Mouse (Mus musculus) mouse embryonic stem cell (cell line): ENCODE measurements around the gene Trpm7.
"Not testable (repeated sequence)": the region's sequence is repeated elsewhere in the genome, so short reads cannot be mapped to it uniquely, and the experiment has no call there.

ENCODE experiments used
- in situ Hi-C, 2 experiments: fragments of 300-500 bp; cut with MboI; formaldehyde crosslinking; loops; 1 replicate in 1 of 2; 3 replicates in 1 of 2; pipeline ENCODE4 v1.14.3; 2019 to 2020; ENCODE audit warnings: low sequenced_read_pairs in 2 of 2, low pct_unique_long_range_greater_than_20kb in 1 of 2, mixed read lengths in 1 of 2; ENCODE audit not compliant: unreplicated experiment in 1 of 2

Trpm7 gene

DNA sequence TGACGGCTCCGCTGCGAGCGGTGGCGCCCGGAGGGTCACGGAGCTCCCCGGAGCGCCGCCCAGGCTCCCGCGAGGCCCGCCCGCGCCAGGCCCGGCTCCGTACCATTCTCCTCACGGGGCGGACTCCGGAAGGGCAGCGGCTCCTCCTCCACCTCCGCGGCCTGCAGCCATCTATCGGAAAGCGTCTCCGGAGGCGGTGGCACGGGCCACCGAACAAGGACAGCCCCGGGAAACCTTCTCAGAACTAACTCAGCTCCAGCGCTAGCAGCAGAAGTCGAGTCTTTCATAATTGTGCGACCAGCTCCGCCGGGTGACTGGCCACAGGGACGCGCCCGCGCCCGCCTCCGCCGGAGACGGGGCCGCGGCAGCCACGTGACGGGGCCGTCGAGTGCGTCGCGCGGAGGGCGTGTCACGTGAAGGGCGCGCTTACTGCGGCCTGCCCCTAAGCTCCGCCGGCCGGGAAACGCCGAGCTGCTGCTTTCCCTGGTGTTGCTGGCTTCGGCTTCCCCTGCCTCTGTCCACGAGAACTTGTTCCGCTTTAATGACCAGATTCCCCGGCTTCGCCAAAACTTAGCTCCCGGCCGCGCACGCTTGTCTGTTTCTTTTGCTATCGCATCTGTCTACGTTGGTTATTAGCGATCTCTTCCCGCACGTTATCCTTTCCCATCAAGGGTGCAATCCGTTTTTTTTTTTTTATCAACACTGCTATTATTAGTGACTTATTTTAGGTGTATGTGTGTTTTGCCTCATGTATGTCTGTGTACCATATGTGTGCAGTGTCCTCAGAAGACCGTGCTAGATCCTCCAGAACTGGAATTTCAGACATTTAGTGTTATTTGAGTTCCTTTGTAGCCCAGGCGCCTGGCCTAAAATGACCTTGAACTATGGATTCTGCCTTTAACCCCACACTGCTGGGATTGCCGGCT is at the start of gene Trpm7:
Gene Trpm7, minus strand, starts transcription at position 360 of the 926 bp plus-strand sequence.
- in situ Hi-C loops = no loop called here

DNA sequence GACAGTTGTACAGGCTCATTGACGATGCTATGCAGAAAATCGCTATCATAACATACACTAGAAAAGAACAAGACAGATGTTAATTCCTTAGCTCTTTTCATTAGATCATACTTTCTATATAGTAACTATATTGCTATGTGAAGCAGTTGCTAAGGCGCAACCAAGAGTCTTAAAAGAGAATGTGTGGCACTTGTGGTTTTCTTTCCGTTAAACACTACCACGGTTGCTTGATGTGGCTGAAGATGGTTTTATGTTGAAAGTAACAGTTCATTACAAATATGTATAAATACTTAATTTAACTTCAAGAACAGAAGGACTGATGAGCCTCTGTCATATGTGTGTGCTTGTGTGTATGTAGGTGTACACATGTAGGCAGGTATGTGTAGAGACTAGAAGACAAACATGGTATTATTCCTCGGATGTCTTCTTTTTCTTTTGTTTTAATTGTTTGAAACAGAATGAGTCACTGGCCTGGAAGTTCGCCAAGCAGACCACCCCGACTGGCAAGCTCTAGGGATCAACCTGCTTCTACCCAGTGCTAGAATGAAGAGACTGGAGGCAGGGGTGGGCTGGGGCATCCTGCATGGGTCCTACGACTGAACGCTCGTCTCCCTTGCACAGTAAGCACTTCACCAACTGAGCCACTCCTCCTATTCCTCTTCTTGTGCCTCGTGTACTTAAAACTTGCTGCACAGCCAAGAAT is 44.5 kb upstream of the Trpm7 start:
- in situ Hi-C loops = no loop called here

DNA sequence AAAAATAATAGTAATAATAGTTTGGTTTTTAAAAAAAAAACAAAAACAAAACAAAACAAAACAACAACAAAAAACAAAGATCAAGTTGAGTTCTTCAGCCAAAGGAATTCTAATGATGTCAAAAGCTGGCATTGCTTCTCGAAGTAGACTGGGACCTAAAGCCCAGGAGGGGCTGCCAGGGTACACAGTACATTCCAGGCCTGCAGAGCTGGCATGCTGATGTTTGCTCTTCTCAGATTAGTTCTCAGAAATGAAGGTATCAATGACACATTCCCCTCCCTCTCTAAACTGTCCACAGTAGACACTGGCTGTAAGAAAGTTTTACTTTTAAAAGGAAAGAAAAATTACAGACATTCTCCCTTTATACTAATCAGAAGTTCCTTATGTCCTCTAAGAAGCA is 40.2 kb upstream of the Trpm7 start:
- in situ Hi-C loops = no loop called here

DNA sequence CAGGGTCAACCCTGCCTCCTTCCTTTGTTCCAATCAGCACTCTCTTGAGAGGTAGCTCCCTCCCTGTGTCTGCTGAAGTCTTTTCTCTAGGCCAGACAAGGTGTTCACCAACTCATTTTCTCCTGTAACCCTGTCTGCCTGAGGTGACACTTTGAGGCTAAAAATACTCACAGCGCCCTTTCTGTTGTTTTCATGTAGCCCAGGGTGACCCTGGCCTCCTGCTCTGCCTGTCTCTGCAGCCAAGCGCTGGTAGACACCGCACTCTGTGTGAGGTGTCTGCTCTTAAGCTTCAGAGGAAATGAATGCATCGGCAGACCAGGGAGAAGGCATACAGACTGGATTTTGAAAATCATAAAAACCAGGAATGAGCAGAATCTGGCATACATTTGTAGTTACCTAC is 38.1 kb upstream of the Trpm7 start:
- in situ Hi-C loops = no loop called here

DNA sequence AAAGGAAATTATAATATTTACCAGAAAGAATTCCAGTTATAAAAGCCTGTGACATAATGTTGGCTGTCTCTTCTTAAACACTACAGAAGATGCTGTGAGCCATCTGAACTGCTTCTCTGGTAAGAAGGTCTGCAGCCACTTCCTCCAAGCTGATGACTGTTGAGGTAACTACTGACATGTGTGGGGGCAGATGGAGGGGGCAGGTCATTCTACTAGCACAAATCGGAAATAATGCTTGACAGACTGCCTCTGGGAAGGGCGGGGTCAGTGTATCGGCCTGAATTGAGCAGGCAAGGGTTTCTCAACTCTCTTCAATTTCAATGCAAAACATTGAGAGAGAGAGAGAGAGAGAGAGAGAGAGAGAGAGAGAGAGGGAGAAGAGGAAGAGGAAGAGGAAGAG is 28.1 kb upstream of the Trpm7 start:
- in situ Hi-C loops = no loop called here

DNA sequence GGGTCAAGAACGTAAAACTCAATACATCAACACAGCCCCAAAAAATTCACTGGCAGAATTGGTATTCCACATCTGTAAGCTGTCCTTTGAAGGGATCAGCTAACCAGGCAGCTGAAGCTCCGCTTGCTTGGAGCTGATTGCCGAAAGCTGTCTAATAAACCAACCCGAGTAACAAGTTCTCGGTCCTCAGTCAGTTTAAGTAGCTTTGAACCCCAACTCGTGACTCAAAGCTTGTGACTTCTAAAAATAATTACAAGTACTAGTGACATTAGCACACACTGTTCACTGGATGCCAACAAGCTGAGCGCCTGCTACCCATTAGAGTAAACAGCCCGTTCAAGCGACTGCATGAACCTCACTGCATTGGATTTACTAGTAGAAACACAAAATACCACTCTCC is 21.5 kb upstream of the Trpm7 start:
- in situ Hi-C loops = no loop called here

DNA sequence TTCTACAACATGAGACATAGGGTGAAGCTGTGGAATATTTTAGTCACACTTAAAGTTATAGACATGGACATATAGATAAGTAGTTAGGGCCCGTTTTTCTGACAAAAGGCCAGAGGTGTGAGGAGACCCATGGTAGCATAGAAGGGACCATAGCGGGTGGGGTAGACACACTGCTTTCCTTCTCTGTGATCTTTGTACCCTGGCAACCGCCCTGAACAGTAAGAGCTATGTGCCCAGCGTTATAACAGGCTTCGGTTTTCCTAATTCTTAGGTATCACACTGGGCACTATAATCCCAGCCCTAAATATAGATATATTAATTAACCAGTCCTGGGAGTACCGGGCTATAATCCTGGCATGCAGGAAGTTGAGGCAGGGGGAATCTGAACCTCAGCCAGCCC is 20.9 kb upstream of the Trpm7 start:
- in situ Hi-C loops = no loop called here

DNA sequence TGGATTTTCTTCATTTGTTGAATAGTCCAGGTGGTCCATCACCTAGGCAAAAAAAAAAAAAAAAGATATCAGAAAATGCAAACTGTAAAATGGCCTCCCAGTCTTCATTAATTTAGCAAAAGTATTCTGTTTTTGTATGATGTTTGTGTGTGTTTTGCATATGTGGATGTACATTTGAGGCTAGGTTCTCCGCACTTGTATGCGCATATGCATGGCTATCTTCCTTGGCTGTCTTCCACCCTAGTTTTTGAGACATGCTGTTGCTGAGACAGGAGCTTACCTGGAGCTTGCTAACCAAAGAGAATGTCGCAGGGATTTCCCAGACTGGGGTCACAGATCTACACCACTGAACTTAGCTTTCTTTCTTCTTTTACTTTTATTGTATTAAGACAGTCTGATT is 18.2 kb upstream of the Trpm7 start:
- in situ Hi-C loops = no loop called here

DNA sequence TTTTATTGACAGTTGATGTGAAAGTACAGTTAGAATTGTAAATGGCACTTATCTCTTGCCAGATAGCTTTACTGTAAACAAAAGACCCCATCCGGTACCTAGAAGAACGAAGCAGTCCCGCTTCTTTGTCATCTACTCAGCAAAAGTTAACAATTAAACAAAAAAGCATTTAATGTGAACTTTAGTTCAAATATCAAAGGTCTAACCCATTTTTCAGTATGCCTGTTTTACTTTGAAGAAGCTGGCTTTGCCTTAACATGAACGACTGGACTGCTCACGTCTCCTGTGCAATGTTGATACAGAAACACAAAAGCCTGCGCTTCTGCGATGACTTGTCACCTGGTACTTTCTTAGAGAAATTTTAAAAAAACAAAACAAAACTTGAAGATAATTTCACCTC is 16.3 kb upstream of the Trpm7 start:
- in situ Hi-C loops = no loop called here

DNA sequence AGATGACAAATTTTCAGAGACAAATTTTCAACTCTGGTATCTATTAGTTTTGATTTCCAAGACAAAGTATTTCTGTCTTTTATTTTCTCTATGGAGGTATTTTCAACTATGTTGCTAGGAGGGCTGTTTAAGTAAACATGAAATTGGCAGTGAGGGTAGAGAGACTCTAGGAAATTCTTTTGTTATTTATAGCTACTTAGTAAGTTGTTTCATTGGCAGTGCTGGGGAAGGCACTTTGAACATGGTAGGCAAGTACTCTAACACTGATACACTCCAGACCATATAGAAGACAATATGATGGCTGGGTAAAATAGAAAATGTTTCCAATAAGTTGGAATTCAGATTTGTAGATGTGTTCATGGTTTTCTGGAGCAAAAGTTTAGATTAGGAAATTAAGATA is 15.7 kb upstream of the Trpm7 start:
- in situ Hi-C loops = no loop called here

DNA sequence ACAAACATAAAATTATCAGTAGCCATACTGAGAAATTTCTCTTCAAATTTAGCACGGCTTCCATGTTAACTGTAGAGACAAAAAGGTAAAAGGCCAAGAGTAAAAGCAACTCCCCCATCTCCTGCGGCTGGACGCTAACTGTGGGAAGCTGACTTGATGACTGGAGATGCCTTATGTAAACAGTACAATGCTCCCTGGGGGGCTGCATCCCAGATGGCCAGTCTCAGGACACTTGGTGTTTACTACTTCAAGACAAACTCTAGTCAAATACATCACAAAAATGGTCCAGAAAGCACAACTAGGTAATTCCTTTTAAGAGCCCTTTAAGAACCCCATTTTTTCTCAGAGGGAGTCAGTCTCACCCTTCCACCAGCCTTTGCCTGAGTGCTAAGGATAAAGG is 11.1 kb upstream of the Trpm7 start:
- in situ Hi-C loops = no loop called here

DNA sequence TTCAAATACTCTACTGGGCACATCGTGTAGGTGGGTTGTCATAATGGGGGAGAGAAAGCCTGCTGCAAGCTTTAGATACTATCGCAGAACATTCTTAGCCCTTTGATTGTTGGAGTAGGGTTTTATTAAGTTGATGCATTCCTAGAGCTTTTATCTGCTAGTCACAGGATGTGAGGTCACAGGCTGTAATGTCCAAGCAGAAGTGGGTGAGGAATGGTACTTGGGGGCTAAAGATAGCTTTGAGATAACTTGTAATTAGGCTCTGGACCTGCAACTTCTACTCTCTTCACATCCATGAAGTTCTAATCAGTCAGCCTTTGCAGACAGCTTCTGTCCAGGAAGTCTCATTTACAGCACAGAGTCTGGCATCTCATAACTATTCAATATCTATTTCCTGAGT is 9.8 kb upstream of the Trpm7 start:
- in situ Hi-C loops = no loop called here

DNA sequence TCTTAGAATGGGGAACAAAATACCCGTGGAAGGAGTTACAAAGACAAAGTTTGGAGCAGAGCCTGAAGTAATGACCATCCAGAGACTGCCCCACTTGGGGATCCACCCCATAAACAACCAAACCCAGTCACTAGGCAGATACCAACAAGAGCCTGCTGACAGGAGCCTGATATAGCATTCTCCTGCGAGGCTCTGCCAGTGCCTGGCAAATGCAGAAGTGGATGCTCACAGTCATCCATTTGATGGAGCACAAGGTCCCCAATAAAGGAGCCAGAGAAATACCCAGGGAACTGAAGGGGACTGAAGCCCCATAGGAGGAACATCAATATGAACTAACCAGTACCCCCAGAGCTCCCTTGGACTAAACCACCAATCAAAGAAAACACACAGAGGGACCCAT is 6.7 kb upstream of the Trpm7 start:
- in situ Hi-C loops = not testable (repeated sequence)

DNA sequence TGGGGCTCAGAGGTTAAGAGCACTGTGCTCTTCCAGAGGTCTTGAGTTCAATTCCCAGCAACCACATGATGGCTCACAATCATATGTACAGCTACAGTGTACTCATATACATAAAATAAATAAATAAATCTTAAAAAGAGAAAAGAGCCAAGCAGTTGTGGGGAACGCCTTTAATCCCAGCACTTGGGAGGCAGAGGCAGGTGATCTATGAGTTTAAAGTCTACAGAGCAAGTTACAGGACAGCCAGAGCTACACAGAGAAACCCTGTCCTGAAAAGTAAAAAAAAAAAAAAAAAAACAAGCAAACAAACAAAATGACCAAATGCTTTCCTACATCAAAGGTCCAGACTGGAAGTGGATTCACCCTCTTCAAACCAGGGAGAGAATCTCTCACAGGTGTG is 2.0 kb upstream of the Trpm7 start:
- in situ Hi-C loops = no loop called here

DNA sequence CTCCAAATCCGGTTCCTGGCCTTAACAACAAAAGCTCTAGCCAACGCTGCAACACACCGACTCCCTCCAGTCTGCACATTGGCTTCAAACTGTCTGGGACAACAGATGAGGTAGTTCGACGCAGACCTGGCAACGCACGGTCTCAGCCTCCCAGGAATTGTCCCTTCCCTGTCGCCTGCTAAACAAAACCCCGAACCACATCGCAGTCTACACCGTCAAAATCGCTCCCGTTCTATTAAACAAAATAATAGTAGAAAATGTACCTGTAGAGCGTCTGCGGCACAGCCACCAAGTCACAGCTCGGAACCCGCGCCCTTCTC is 554 bp downstream of the Trpm7 start:
- in situ Hi-C loops = no loop called here

DNA sequence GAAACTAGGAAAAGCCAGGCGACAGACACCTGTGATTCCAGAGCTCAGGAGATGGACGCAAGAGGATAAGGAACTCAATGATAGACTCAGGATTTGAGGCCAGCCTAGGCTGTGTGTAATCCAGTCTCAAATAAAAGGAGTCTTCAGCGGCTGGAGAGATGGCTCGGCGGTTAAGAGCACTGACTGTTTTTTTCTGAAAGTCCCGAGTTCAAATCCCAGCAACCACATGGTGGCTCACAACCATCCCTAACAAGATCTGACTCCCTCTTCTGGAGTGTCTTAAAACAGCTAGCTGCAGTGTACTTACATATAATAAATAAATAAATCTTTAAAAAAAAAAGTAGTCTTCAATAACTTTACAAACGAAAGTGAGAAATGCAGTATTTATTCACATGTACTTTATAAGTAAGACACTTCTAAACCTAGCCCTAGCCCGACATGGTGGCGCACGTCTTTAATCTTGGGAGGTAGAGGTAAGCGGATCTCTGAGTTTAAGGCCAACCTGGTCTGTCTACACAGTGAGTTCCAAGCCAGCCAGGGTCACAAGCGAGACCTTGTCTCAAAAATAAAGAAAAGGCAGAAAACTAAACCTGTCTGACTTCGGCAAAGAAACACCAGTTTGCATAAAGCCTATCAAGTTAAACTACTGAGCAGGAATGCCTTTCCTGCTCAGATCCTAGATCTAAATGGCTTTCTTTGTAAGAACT is 1.1 kb downstream of the Trpm7 start:
- in situ Hi-C loops = no loop called here

DNA sequence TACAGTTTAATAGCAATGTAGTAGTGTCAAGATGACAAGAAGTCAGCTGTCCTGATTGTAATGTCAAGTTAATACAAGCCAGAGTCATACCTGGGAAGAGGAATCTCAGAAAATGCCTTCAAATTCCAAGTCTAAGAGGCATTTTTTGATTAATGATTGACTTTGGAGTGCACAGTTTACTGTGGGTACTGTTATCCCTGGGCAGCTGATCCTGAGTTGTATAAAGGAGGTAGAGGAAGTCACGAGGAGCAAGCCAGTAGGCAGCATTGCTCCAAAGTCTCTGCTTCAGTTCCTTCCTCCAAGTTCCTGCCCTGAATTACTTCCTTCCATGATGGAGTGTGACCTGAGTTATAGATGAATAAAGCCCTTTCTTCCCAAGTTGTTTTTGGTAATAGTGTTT is 9.7 kb downstream of the Trpm7 start:
- in situ Hi-C loops = no loop called here

DNA sequence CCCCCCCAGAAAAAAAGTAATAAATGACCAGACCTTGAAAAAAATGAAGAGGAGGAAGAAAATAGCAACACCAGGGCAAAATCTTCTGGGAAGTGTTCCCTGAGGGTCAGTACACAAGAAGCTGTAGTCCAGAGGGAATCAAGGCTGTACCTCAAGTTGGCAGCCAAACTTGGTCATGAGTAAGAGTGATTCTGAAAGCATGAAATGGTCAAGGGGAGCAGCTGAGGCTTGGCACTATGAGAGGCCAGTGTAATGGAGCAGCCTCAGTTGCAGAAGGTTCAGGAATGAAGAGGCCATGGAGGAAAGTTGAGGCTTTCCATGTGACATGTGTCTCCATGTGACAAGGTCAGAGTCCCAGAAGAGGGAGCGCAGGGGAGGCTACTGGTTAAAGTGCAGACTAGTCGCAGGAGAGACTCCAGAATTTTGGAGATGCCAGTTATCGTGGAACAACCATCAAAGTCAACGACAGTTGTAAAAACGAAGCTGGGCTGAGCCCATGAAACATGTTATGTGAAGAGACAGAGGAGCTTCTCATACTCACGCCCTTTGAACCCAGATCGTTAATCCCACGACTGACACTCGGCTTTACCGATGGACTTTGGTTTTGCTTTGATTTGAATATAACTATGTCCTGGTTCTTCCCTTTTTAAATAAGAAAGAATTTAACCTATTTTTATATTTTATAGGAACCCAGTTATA is 10.4 kb downstream of the Trpm7 start:
- in situ Hi-C loops = no loop called here

DNA sequence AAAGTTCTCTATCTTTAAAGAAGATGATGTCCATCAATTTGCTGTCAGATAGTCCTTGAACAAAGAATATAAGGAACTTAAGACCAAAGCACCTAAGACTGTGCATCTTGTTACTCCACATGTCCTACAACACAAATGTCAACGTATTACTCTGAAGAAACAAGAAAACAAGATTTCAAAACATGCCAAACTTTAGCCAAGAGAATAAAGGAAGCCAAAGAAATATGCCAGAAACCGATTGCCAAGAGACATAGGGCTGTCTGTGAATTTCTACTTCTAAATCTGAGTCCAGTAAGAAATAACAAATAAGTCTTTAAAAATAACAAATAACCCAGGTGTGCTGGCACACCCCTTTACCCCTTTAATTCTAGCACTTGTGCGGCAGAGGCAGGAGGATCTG is 11.0 kb downstream of the Trpm7 start:
- in situ Hi-C loops = no loop called here
